Mouse (Mus musculus): ENCODE measurements around the gene Snip1.
A peak's percentile ranks its signal among the peaks of the same experiment; 100 is the strongest.

Snip1 gene

GRCm38 (mm10) chr4:125099458-125099857 is 33.0 kb downstream of the Snip1 start:
- peak; percentile 92 for DNase-seq (ENCODE audit: low read depth, low spot score)

- DNase-seq (ENCODE audit: low read depth, low spot score), result peak; percentile 39
Observed at GRCm38 (mm10) chr4:125101334-125101733, 34.9 kb downstream of the Snip1 start.

GRCm38 (mm10) chr4:125105354-125105753 is 38.9 kb downstream of the Snip1 start:
- DNase-seq (ENCODE audit: low read depth, low spot score), result peak; percentile 51

GRCm38 (mm10) chr4:125114638-125115037 is 48.2 kb downstream of the Snip1 start:
- peak; percentile 89 for DNase-seq (ENCODE audit: low read depth, low spot score)

- DNase-seq (ENCODE audit: low read depth, low spot score), result no peak
Observed at GRCm38 (mm10) chr4:125115081-125115480, 48.6 kb downstream of the Snip1 start.

GRCm38 (mm10) chr4:125115710-125116089 is 49.2 kb downstream of the Snip1 start:
- DNase-seq (ENCODE audit: low read depth, low spot score), result no peak

DNA sequence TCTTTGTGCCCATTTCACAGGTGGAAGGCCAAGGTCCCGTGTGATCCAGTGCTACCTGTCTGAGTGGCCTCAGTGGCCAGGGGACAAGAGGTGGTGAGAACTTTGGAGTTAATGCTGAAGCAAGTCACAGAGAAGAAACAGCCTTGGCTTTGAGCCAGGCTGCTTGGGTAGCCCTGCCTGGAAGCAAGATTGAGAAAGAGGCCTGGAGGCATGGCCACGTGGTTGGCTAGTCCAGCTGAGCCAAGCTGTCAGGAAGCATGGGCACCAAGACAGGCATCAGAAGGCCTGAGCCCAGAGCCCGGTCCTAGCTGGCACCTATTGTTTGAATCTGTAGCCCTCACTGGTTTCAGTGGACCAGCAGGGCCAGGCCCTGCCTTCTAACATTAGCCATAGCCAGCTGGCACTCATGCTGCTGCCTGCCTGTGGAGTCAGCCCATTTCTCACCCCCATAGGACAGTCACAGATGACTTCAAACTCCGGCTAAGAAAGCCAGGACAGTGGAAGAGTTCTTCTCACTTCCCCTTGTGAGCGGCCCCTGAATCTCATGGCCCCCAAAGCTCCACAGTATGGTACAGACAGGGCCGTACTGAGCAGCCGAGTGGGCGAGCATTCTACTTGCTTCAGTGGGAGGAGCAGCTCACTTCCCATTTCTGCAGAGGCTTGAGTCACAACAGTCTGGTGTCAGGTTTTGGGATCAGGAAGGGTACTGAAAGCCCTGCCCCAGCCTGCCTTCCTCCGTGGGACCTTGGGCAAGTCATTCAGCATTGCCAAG is 49.8 kb downstream of the Snip1 start:
- DNase-seq (ENCODE audit: low read depth, low spot score), result no peak

DNA sequence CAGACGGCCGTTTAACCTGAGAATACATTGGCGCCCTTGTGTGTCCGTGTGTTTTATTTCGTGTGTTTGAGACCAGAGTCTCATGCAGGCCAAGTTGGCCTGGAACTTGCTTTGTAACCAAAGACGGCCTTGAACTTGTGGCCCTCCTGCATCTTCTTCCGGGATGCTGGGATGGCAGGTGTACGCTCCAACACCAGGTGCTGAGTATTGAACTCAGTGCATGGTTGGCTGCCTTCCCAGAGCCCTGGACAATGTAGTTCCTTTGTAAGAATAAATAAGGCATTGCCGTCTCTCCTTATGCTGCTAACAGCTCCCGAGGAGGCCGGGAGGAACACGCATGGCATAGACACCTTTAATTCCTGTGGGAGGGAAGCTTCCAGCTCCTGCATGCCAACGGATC is 50.5 kb downstream of the Snip1 start:
- DNase-seq (ENCODE audit: low read depth, low spot score), result no peak

GRCm38 (mm10) chr4:125117902-125118320 is 51.4 kb downstream of the Snip1 start:
- no peak for DNase-seq (ENCODE audit: low read depth, low spot score)

- peak; percentile 55 for DNase-seq (ENCODE audit: low read depth, low spot score)
Observed at GRCm38 (mm10) chr4:125119070-125119469, 52.6 kb downstream of the Snip1 start.

- DNase-seq (ENCODE audit: low read depth, low spot score), result no peak
Observed at GRCm38 (mm10) chr4:125119721-125120120, 53.2 kb downstream of the Snip1 start.

DNA sequence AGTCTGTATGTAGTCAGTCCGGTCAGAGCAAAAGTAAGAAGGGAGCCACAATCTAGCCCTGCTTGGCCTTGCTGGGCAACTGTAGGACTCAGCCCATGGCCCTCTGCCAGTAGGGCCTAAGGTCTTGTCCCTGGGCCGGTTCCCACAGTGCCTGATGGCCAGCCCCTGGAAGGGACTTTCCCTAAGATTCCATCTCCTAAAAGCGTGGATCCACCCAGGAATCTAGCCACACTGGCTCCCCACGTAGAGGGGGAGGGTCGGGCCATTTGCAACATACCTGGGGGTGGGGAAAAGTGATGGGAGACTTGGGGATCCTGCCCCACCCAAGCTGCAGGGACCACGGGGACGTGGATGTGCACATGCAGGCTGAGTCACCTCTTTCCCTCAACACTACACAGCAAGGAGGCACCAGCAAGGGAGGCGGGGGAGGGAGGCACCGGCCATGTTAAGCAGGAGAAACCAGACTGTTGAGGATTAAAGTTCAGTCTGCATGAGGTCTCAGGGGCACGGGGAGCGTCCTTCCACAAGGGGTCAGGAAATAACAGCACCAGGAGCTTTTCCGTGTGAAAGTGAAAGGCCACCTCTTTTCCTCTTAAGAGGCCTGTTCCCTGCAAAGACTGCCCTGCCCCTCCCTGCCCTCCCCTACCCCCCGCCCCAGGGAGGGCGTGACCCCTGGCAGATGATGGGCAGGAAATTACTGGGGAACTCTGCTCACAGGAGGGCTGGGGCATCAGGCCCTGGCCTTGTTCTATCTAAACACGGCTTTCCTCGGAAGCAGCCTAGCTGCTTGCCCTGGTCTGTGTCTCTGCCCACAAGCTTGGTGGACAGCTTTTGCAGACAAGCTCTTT is 56.2 kb downstream of the Snip1 start:
- no peak for DNase-seq (ENCODE audit: low read depth, low spot score)

GRCm38 (mm10) chr4:125123279-125123671 is 56.8 kb downstream of the Snip1 start:
- no peak for DNase-seq (ENCODE audit: low read depth, low spot score)

Data from ZHBTc4 (cell line).